Mouse (Mus musculus): ENCODE measurements around the gene Amy2a2.
"Not testable (repeated sequence)": the region's sequence is repeated elsewhere in the genome, so short reads cannot be mapped to it uniquely, and the experiment has no call there.

Amy2a2 gene

DNA sequence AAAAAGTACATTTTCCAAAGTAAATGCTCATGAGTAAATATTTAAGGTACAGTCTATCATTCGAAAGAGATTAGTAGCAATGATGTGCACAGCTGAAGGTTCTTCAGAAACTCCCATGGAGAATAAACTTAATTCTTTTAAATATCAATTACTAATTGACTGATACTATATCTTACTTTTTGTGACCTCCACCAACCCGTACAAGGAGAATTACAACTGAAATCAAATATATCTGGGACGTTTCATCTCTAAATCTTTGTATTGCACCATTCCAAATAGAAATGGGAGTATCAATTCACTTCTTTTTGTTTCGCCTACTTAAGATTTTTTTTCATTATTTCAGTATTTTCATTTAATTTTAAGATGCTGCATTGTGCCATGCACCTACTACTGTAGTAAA lies at the start of gene Amy2a2:
Amy2a2 (minus strand) TSS at position 101 of the 400 bp plus-strand sequence.
- DNase-seq (ENCODE audit: low read depth): not testable (repeated sequence)

DNA sequence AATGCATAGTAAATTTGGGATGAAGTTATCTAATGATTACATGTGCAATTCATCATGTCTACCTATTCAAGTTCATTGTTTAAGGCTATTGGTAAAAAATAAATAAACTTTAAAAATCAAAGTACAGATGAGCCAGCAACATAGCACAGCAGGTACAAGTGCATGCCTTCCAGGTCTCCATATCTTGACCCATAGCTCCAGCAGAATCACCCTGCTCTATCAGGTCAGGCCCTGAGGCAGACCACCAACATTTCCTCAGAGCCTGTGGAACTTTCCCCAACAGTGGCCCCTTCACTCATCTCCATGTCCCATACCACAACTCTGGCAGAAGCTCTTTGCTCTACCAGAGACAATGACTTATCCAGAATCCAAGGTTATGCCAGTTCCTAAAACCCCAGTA lies 11.0 kb downstream of the Amy2a2 start:
- not testable (repeated sequence) for DNase-seq (ENCODE audit: low read depth)

GRCm38 (mm10) chr3:113323952-113324351 lies 32.5 kb downstream of the Amy2a2 start, which contains the start of gene Amy2a3:
TSS of gene Amy2a3 (minus strand) at chr3:113324052.
- DNase-seq (ENCODE audit: low read depth): not testable (repeated sequence)

- not testable (repeated sequence) for DNase-seq (ENCODE audit: low read depth)
These were observed 43.5 kb downstream of the Amy2a2 start for GRCm38 (mm10) chr3:113312937-113313336.
